Mouse (Mus musculus) small intestine, adult 2 months (tissue): ENCODE results near the gene Hnrnpu.

Experiments
- CTCF ChIP-seq: fragments of 200-500 bp; IDR thresholded peaks from 2 replicates; pipeline ENCODE4 v1.5.1; 2012; ENCODE audit warnings: low read depth, mild to moderate bottlenecking, control low read depth, inconsistent platforms, low read length, moderate library complexity, mixed read lengths; ENCODE audit not compliant: insufficient replicate concordance, insufficient read length; ENCODE audit errors: extremely low read depth
- POLR2A ChIP-seq: fragments of 200-500 bp; IDR thresholded peaks from 2 replicates; pipeline ENCODE4 v1.6.1; 2012; ENCODE audit warnings: low read depth, mild to moderate bottlenecking, control low read depth, inconsistent platforms, low read length, moderate library complexity

DNA sequence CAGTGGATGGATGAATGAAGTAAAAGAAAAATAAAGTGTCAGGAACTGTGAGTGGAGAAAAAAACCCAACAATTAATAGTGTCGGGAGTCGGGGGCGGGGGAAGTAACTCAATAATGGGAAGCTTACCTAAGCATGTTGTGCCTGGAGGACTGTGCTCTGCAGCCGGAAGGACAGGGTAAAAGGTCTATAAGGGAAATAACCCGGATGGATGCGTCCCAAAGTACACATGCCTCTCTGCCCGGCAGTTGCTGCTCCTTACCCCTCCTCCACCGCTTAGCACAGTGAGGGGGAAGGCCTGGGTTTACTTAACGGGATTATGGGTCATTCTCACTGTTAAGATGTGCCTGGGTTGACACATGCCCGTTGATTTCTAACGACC is 31.7 kb upstream of the Hnrnpu start:
- peak; percentile 10; the same call in 1 of the 2 replicates for TF ChIP-seq CTCF
- no peak for TF ChIP-seq POLR2A
